Mouse (Mus musculus) brain, embryonic 14.5 days (tissue): Measurements from ENCODE around the gene Nell1.

Experiments used
- CTCF ChIP-seq: fragments of 200-500 bp; IDR thresholded peaks from 2 replicates; pipeline ENCODE4 v1.5.1; 2012; ENCODE audit warnings: inconsistent platforms, mild to moderate bottlenecking, moderate library complexity, borderline replicate concordance; ENCODE audit not compliant: insufficient read depth, insufficient read length; ENCODE audit errors: extremely low read depth
- POLR2A ChIP-seq: fragments of 200-500 bp; IDR thresholded peaks from 2 replicates; pipeline ENCODE4 v1.6.1; 2012; ENCODE audit warnings: mild to moderate bottlenecking, inconsistent platforms, borderline replicate concordance; ENCODE audit not compliant: poor library complexity, insufficient read depth, insufficient read length, severe bottlenecking; ENCODE audit errors: extremely low read depth

DNA sequence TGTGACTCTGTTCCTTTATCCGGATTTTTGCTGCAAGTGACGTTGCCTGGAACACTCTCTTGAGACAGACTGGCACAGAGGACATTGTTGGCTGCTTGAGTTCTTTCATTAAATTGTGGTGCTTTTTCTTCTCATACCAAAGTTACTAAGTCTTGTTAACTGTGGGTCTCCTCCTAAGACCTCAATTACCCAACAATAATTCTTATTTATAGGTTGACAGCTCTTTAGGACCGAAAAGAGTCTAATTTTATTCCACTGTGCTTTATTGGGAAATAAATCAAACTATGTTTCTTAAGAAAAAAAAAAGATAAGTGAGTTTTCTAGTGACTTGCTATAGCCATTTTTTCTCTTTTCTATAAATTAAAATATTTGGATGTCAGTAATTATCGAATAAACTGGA, 472.7 kb downstream of the Nell1 start:
- TF ChIP-seq CTCF (no peak), POLR2A (no peak)
